Mouse (Mus musculus): ENCODE results near the gene Map7. TPM values are rescaled to one million over a fixed set of nuclear protein-coding genes. Genes with fewer than 3 reads are reported as not detected.

The Map7 gene
- total and polyA plus RNA-seq, 2 experiments: 11.1 to 13.7 TPM

- TF ChIP-seq POLR2A (IDR thresholded peaks at IDR 0.05; ENCODE audit: extremely low read depth, insufficient read depth, low read length) (no peak), CTCF (IDR thresholded peaks at IDR 0.05; ENCODE audit: low read depth, low read length) (no peak)
- DNase-seq (ENCODE audit: extremely low read depth, low read depth, low spot score): no peak
- no peaks in the 10 kb centered on the region for H3K79me2 ChIP-seq (ENCODE audit: control insufficient read depth, insufficient read depth, low read length)
- WGBS: 91% methylated on average over 15 of the region's 15 CpGs
- no peak overlapping the region for H3K9ac ChIP-seq (ENCODE audit: low read depth, low read length)
- no peaks in the 10 kb centered on the region for H3K4me1 ChIP-seq (ENCODE audit: control insufficient read depth, insufficient read depth, low read length)
- no peak overlapping the region for H3K4me3 ChIP-seq (ENCODE audit: insufficient read depth, low read depth, low read length)
- peaks cover 48% of the 10 kb centered on the region for H3K36me3 ChIP-seq (ENCODE audit: control insufficient read depth, insufficient read depth, low read length)
- H3K27me3 ChIP-seq (ENCODE audit: control insufficient read depth, insufficient read depth, low read length): no peaks in the 10 kb centered on the region
- no peak overlapping the region for H3K27ac ChIP-seq (replicated peaks; ENCODE audit: insufficient read depth, low read depth, low read length)
Observed at GRCm38 (mm10) chr10:20273278-20273677, 125.0 kb downstream of the Map7 start.

- H3K36me3 ChIP-seq (ENCODE audit: control insufficient read depth, insufficient read depth, low read length): peaks cover 52% of the 10 kb centered on the region
- no peaks in the 10 kb centered on the region for H3K27me3 ChIP-seq (ENCODE audit: control insufficient read depth, insufficient read depth, low read length)
Observed at GRCm38 (mm10) chr10:20274022-20274421, 125.8 kb downstream of the Map7 start.

GRCm38 (mm10) chr10:20281456-20281855 is 133.2 kb downstream of the Map7 start:
- 57% methylated on average over 2 of the region's 2 CpGs for WGBS
- TF ChIP-seq CTCF (IDR thresholded peaks at IDR 0.05; ENCODE audit: low read depth, low read length) (no peak), POLR2A (IDR thresholded peaks at IDR 0.05; ENCODE audit: extremely low read depth, insufficient read depth, low read length) (no peak)
- no peak for DNase-seq (ENCODE audit: extremely low read depth, low read depth, low spot score)
- no peak overlapping the region for H3K9ac ChIP-seq (ENCODE audit: low read depth, low read length)
- no peaks in the 10 kb centered on the region for H3K4me1 ChIP-seq (ENCODE audit: control insufficient read depth, insufficient read depth, low read length)
- H3K4me3 ChIP-seq (ENCODE audit: insufficient read depth, low read depth, low read length): no peak overlapping the region
- H3K27ac ChIP-seq (replicated peaks; ENCODE audit: insufficient read depth, low read depth, low read length): no peak overlapping the region
- no peaks in the 10 kb centered on the region for H3K79me2 ChIP-seq (ENCODE audit: control insufficient read depth, insufficient read depth, low read length)
- H3K27me3 ChIP-seq (ENCODE audit: control insufficient read depth, insufficient read depth, low read length): no peaks in the 10 kb centered on the region
- H3K36me3 ChIP-seq (ENCODE audit: control insufficient read depth, insufficient read depth, low read length): peaks cover 33% of the 10 kb centered on the region

More at GRCm38 (mm10) chr10:20274022-20274421, 125.8 kb downstream of the Map7 start:
- Histone ChIP-seq H3K79me2 (ENCODE audit: control insufficient read depth, insufficient read depth, low read length) (no peaks in the 10 kb centered on the region), H3K4me1 (ENCODE audit: control insufficient read depth, insufficient read depth, low read length) (no peaks in the 10 kb centered on the region), H3K4me3 (ENCODE audit: insufficient read depth, low read depth, low read length) (no peak overlapping the region), H3K9ac (ENCODE audit: low read depth, low read length) (no peak overlapping the region), H3K27ac (replicated peaks; ENCODE audit: insufficient read depth, low read depth, low read length) (no peak overlapping the region)
- WGBS: 72% methylated on average over 9 of the region's 9 CpGs
- TF ChIP-seq POLR2A (IDR thresholded peaks at IDR 0.05; ENCODE audit: extremely low read depth, insufficient read depth, low read length) (no peak), CTCF (IDR thresholded peaks at IDR 0.05; ENCODE audit: low read depth, low read length) (no peak)
- DNase-seq (ENCODE audit: extremely low read depth, low read depth, low spot score): no peak

GRCm38 (mm10) chr10:20285289-20285975 is 137.2 kb downstream of the Map7 start:
- Histone ChIP-seq H3K4me1 (ENCODE audit: control insufficient read depth, insufficient read depth, low read length) (peaks cover 2% of the 10 kb centered on the region; the same call in 1 of the 2 replicates), H3K79me2 (ENCODE audit: control insufficient read depth, insufficient read depth, low read length) (no peaks in the 10 kb centered on the region), H3K27ac (replicated peaks; ENCODE audit: insufficient read depth, low read depth, low read length) (no peak overlapping the region), H3K36me3 (ENCODE audit: control insufficient read depth, insufficient read depth, low read length) (peaks cover 5% of the 10 kb centered on the region; the same call in 1 of the 2 replicates), H3K9ac (ENCODE audit: low read depth, low read length) (no peak overlapping the region), H3K4me3 (ENCODE audit: insufficient read depth, low read depth, low read length) (no peak overlapping the region), H3K27me3 (ENCODE audit: control insufficient read depth, insufficient read depth, low read length) (no peaks in the 10 kb centered on the region)
- 28% methylated on average over 10 of the region's 10 CpGs for WGBS
- TF ChIP-seq POLR2A (IDR thresholded peaks at IDR 0.05; ENCODE audit: extremely low read depth, insufficient read depth, low read length): no peak
- TF ChIP-seq CTCF (IDR thresholded peaks at IDR 0.05; ENCODE audit: low read depth, low read length): no peak
- DNase-seq (ENCODE audit: extremely low read depth, low read depth, low spot score): peak; percentile 28

GRCm38 (mm10) chr10:20285994-20286836 is 137.9 kb downstream of the Map7 start:
- H3K4me1 ChIP-seq (ENCODE audit: control insufficient read depth, insufficient read depth, low read length): peaks cover 2% of the 10 kb centered on the region; the same call in 1 of the 2 replicates
- 62% methylated on average over 15 of the region's 15 CpGs for WGBS
- H3K36me3 ChIP-seq (ENCODE audit: control insufficient read depth, insufficient read depth, low read length): no peaks in the 10 kb centered on the region; the same call in 1 of the 2 replicates
- H3K9ac ChIP-seq (ENCODE audit: low read depth, low read length): no peak overlapping the region
- H3K27me3 ChIP-seq (ENCODE audit: control insufficient read depth, insufficient read depth, low read length): no peaks in the 10 kb centered on the region
- H3K4me3 ChIP-seq (ENCODE audit: insufficient read depth, low read depth, low read length): no peak overlapping the region
- H3K79me2 ChIP-seq (ENCODE audit: control insufficient read depth, insufficient read depth, low read length): no peaks in the 10 kb centered on the region
- DNase-seq (ENCODE audit: extremely low read depth, low read depth, low spot score): peak; percentile 37
- TF ChIP-seq CTCF (IDR thresholded peaks at IDR 0.05; ENCODE audit: low read depth, low read length): no peak
- TF ChIP-seq POLR2A (IDR thresholded peaks at IDR 0.05; ENCODE audit: extremely low read depth, insufficient read depth, low read length): no peak
- no peak overlapping the region for H3K27ac ChIP-seq (replicated peaks; ENCODE audit: insufficient read depth, low read depth, low read length)

Data from liver, adult 2 months (tissue).